Mouse (Mus musculus): ENCODE results near the gene Cers1.

- TF ChIP-seq TBP (conservative IDR thresholded peaks at IDR 0.05; ENCODE audit: low read depth, low read length) (no peak), POLR2A (IDR thresholded peaks at IDR 0.05; ENCODE audit: low read depth, low read length) (no peak)
Measured at GRCm38 (mm10) chr8:70351035-70351999, 35.7 kb downstream of the Cers1 start.
